Mouse (Mus musculus): Measurements from ENCODE around the gene Fat2.

The Fat2 gene

GRCm38 (mm10) chr11:55336101-55336891, at the start of gene Fat2:
Fat2 (minus strand) TSS chr11:55336564.
- DNase-seq: no peak

DNA sequence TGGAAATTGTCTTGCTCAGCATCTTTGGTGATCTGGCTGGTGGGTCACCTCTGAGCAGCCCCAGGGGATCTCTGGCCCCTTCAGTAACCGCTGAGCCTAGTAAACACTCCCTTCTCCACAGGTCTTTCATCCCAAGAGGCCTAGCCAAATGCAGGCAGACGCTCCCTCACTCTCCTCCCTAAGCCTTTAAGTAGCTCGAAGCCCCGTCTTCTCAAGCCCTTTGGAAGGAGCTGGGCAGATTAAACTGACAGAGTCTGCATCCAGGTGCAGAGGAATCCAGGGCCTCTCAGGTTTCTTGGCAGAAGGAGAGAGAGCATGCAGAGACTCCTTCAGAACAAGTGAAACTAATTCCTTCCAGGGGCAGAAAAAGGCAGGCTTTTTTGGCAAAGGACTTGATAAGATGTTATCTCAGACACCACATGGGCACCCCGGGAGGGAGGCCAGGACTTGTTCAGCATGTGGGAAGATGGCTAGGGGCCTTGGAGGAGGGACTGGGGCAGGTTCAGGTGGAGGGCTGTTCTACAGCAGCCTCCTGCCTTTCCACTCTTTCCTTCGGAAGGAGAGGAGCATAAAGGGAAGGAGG, 47.2 kb upstream of the Fat2 start:
- no peak for DNase-seq

- no peak for DNase-seq
Observed at GRCm38 (mm10) chr11:55380908-55381307, 44.5 kb upstream of the Fat2 start.

DNA sequence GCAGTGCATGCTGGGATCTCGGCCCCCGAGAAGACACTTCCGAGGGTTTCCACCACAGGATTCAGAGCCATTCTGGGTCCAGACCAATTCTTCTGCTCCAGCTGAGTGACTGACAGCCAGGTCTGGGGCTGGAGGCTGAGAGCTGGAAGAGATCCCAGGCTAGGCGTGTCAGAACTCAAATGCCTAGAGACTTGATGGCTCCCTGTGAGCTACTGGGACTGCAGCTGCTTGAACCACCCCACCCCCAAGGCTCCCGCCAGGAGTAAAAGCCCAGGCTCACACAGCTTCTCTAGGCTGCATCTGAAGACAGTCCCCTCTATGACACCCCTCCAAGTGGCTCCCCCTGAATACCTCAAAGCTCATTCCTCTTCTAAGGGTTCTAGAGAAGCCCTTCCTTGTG, 42.0 kb upstream of the Fat2 start:
- peak; percentile 70 for DNase-seq

DNA sequence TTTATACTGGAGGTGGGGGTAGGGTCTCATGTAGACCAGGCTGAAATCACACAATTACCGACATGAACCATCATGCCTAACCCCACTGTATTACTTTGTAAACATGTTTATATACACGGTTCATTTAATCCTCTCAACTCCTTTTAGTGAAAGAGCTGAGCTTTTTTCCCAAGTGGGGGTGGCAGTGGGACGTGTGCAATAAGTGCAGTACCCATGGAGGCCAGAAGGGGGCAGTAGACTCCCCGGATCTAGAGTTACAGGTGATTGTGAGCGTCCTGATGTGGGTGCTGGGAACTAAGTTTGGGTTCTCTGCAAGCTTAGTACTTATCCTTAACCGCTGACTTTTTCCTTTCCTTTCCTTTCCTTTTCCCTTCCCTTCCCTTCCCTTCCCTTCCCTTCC, 37.5 kb upstream of the Fat2 start:
- DNase-seq: no peak

- DNase-seq: no peak
Observed at GRCm38 (mm10) chr11:55373373-55373772, 37.0 kb upstream of the Fat2 start.

GRCm38 (mm10) chr11:55372001-55372400, 35.6 kb upstream of the Fat2 start:
- DNase-seq: no peak

DNA sequence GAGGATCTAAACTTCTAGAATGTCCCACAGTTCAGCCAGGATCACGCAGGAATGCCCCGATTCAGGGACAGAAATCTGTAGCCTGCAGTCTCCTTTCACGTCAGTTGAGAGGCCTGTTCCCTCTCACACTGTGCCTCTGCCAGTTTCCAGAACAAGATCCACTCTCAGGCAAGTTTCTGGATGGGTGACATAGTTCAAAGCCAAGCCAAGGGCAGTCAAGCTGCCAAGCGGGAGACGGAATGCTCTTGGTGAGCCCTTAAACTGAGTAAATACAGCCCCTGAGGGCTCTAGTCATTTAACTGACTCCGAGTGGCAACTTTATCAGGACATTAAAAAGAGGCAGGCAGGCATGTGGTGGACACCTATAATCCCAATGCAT, 32.7 kb upstream of the Fat2 start:
- peak; percentile 39 for DNase-seq

GRCm38 (mm10) chr11:55368388-55369092, 32.2 kb upstream of the Fat2 start:
- DNase-seq: no peak

- peak; percentile 33 for DNase-seq
Observed at GRCm38 (mm10) chr11:55367783-55368182, 31.4 kb upstream of the Fat2 start.

- no peak for DNase-seq
Observed at GRCm38 (mm10) chr11:55365840-55366239, 29.5 kb upstream of the Fat2 start.

- no peak for DNase-seq
Observed at GRCm38 (mm10) chr11:55365242-55365641, 28.9 kb upstream of the Fat2 start.

GRCm38 (mm10) chr11:55364662-55365061, 28.3 kb upstream of the Fat2 start:
- peak; percentile 19 for DNase-seq

GRCm38 (mm10) chr11:55358094-55358783, 21.9 kb upstream of the Fat2 start:
- DNase-seq: peak; percentile 9

DNA sequence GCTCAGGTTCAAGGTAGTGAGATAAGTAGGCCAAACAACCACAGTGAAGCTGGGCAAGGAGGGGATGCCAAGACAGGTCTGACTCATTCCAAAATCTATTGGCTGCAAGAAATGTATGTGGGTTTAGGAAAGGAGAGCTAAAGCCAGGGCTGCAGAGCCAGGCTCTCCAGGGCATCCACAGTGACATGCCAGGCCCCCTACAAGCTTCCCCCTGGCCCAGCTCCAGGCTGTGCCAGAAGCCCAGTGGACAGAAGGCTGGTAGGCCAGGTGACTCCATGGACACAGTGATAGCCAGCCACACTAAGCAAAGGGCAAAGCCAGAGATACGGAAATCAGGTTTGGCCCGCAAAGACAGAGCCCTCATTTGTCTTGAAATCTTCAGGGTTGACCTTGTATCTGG, 20.5 kb upstream of the Fat2 start:
- DNase-seq: no peak

- peak; percentile 7 for DNase-seq
Observed at GRCm38 (mm10) chr11:55341961-55342371, 5.6 kb upstream of the Fat2 start.

- no peak for DNase-seq
Observed at GRCm38 (mm10) chr11:55340789-55341188, 4.4 kb upstream of the Fat2 start.

DNA sequence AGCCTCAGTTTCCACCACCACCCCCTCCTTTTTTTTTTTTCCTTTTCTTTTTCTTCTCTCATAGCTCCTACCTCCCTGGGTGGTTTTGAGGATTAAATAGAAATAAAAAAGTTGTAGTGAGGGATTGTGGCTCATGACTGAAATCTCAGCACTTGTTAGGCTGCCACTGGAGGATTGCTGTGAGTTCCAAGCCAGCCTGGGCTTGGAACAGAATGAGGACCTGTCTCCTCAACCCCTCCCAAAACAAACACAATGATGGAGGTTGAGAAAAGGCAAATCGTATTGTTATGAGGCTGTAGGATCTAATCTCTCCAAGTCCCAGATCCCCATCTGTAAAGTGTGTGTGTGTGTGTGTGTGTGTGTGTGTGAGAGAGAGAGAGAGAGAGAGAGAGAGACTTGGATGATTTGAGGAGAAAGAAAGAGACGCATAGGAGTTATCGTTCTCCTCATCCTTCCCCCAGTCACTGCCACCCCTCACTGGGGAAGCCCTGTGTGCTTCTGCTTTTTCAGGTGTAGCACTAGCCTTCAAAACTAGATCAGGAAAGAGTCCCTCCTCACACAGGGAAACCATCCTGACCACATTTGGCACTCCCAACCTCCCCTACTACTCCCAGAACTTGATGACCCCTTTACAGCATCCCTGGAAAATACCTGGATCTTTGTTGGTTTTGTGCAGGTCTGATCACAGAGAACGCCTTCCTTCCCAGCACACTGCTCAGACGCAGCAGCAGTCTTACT, 837 bp upstream of the Fat2 start:
- DNase-seq: no peak

DNA sequence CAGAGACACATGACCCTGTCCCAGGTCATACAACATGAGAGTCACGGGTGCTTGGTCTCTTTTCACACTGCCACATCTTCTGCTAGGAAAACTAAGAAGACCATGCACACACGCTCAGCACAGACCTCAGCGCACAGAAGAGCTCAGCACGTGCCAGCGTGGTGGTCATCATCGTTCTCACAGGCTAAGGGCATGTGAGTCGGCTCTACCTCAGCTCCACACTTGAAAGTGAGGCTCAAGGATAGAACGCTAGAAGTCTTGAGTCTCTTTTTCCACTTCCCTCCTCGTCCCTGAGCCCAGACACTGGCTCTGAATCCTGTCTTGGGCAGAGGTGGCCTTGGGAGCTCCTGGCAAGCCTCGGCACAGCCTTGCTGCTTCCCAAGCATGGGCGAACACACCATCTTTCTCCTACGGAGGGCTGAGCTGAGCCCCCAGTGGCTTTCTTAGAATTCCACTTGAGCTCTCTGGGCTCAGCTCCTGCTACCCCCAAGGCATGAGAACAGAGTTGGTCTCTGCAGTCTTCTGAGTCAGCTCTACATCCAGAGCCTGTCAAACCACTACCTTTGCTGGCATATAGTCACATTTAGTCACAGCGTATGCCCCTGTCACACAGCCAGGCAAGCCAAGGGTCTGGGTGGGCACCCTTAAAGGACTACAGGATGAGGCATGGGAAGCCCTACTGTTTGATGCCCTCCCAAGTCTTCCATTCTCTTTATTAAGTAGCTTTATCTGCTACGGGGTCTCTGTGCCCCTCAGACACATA, 869 bp downstream of the Fat2 start:
- no peak for DNase-seq

- DNase-seq: no peak
Observed at GRCm38 (mm10) chr11:55334545-55334944, 1.8 kb downstream of the Fat2 start.

DNA sequence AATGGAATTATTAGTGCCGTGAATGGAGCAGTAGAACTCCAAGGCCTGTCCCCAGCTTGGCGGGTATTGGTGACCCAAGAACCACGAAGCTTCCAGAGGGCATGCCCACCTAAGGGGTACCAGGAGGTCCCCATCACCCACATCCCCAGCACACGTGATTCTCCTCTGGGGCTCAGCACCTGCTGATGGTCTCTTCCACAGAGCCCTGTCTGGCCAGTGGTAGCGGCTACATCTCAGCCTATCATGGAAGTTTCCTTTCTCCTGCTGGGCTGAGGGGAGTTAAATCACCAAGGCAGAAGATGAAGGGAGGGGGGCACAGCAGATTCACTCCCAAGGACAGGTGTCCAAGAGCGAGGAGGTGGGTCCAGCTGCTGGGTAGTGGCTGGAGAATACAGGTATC, 2.3 kb downstream of the Fat2 start:
- no peak for DNase-seq
